Mouse (Mus musculus) forebrain, postnatal 0 days (tissue): ENCODE measurements around the gene Pkn1. TPM values are rescaled to one million over a fixed set of nuclear protein-coding genes. Genes with fewer than 3 reads are reported as not detected.

Experiments
- ATAC-seq: fragments of 200-750 bp; cut with Nextera tagmentation; 2 replicates; pipeline ENCODE4 v1.8.0; 2017; ENCODE audit warnings: mild to moderate bottlenecking, moderate library complexity
- DNase-seq: peaks from one replicate; pipeline ENCODE4 v3.0.0-alpha.2; 2015
- H3K27ac ChIP-seq: fragments of 300-500 bp; sonication (generic); 2 replicates; pipeline ENCODE4 v1.5.1; 2014; ENCODE audit warnings: low read depth, mild to moderate bottlenecking, antibody characterized with exemption, low read length, moderate library complexity, mixed read lengths
- H3K27me3 ChIP-seq: fragments of 300-500 bp; sonication (generic); 2 replicates; pipeline ENCODE4 v1.6.1; 2014; ENCODE audit warnings: mild to moderate bottlenecking, low read length, mixed read lengths; ENCODE audit not compliant: insufficient read depth
- H3K36me3 ChIP-seq: fragments of 300-500 bp; sonication (generic); 2 replicates; pipeline ENCODE4 v1.6.1; 2014; ENCODE audit warnings: mild to moderate bottlenecking, moderate library complexity; ENCODE audit not compliant: insufficient read depth
- H3K4me1 ChIP-seq: fragments of 300-500 bp; sonication (generic); 2 replicates; pipeline ENCODE4 v1.6.1; 2014; ENCODE audit warnings: antibody characterized with exemption; ENCODE audit not compliant: insufficient read depth
- H3K4me2 ChIP-seq: fragments of 300-500 bp; sonication (generic); 2 replicates; pipeline ENCODE4 v1.6.1; 2014; ENCODE audit warnings: low read depth, mild to moderate bottlenecking, moderate library complexity
- H3K4me3 ChIP-seq: fragments of 300-500 bp; sonication (generic); 2 replicates; pipeline ENCODE4 v1.5.1; 2014; ENCODE audit warnings: low read depth, low read length, mixed read lengths
- H3K9ac ChIP-seq: fragments of 300-500 bp; sonication (generic); 2 replicates; pipeline ENCODE4 v1.6.1; 2014; ENCODE audit warnings: mild to moderate bottlenecking
- H3K9me3 ChIP-seq: fragments of 300-500 bp; sonication (generic); 2 replicates; pipeline ENCODE4 v1.6.1; 2016; ENCODE audit warnings: low read length
- CTCF ChIP-seq: sonication (generic); IDR thresholded peaks from 2 replicates; pipeline ENCODE4 v1.5.1; 2016; ENCODE audit warnings: antibody characterized with exemption, control low read depth, low read depth
- WGBS: fragments of 180-500 bp; shearing (Covaris S2); extraction: QIAGEN DNeasy Blood & Tissue Kit; methylation state at CpG from one replicate; pipeline ENCODE4 v1.1.7; 2014; 5-methylcytosine and 5-hydroxymethylcytosine counted together
- polyA plus RNA-seq: library from polyadenylated mRNA; unstranded; fragments of >200 nt; fragmentation: Nextera tagmentation; extraction: Ambion mirVana; gene quantifications from 2 replicates; pipeline ENCODE4 v1.2.1, GENCODE M21; 2015
- total RNA-seq: library from RNA; depleted of rRNA; stranded (reverse); fragments of >200 nt; gene quantifications from 2 replicates; pipeline ENCODE4 v1.2.3, GENCODE M21; 2014

Pkn1 gene
- total and polyA plus RNA-seq, 2 experiments from 2014 or later: 25.2 to 70.8 TPM

DNA sequence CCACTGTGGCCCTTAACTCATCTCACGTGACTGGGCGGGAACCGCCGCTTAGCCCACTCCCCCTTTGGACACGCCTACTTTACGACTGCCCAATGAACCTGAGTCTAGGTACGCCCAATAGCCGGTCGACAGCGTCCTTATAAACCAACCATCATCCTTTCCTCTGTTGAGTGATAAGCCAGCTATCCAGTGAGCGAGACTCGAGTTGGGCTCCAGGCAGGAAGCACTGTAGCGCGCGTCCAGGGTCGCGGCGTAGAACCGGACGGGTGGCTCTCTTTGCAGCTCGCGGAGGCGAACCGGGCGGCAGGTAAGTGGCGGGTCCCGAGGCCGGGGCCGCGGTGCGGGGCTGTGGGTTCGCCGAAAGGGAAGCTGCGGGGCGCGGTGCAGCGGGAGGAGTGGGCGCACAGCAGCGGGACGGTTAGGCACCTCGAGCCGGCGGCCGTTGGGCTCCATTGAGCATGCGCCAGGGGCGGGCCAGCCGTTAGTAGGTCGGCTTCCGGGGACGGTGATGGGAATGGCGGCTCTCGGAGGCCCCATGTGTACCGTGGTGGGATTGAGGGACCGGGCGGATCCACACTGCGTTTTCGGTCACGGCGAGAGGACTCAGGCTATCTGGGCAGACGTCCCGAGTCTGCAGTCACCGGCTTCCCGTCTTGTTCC, 16.2 kb upstream of the Pkn1 start, which contains the start of gene Ddx39:
Gene Ddx39, plus strand, starts transcription at position 147 of the 660 bp plus-strand sequence.
- under 1% methylated on average over 63 of the region's 63 CpGs for WGBS
- Histone ChIP-seq H3K36me3 (peaks cover 15% of the 10 kb centered on the region), H3K4me3 (peak within 1 kb of the TSS; percentile 93), H3K9ac (peak within 1 kb of the TSS; percentile 81), H3K4me2 (peak within 1 kb of the TSS; percentile 85), H3K4me1 (peaks cover 12% of the 10 kb centered on the region), H3K9me3 (no peaks in the 10 kb centered on the region), H3K27ac (peak within 1 kb of the TSS; percentile 95), H3K27me3 (no peaks in the 10 kb centered on the region)
- peak; percentile 97 for DNase-seq
- peak; percentile 100 for ATAC-seq
- 0 out of 2 replicates have a peak, but pooled peaks have one; percentile 22 for TF ChIP-seq CTCF

DNA sequence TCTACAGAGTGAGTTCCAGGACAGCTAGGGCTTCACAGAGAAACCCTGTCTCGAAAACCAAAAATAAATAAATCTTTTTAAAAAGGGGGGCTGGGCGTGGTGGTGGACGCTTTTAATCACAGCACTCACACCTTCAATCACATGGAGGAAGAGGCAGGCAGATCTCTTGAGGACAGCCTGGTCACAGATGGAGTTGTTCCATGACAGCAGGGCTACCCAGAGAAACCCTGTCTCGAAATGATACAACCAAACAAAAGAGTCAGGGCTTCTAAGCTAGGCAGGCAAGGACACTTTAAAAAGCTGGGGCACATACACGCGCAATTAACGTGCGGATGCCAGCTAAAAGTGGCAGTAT, 15.7 kb upstream of the Pkn1 start:
- Histone ChIP-seq H3K4me1 (peaks cover 12% of the 10 kb centered on the region), H3K27me3 (no peaks in the 10 kb centered on the region), H3K4me3 (peak overlapping the region; percentile 93), H3K36me3 (peaks cover 10% of the 10 kb centered on the region; the same call in 1 of the 2 replicates), H3K4me2 (peak overlapping the region; percentile 44), H3K9me3 (no peaks in the 10 kb centered on the region), H3K27ac (peak overlapping the region; percentile 95), H3K9ac (no peak overlapping the region)
- DNase-seq (no peak), ATAC-seq (no peak)
- no peak for TF ChIP-seq CTCF
- WGBS: 15% methylated on average over 8 of the region's 8 CpGs

DNA sequence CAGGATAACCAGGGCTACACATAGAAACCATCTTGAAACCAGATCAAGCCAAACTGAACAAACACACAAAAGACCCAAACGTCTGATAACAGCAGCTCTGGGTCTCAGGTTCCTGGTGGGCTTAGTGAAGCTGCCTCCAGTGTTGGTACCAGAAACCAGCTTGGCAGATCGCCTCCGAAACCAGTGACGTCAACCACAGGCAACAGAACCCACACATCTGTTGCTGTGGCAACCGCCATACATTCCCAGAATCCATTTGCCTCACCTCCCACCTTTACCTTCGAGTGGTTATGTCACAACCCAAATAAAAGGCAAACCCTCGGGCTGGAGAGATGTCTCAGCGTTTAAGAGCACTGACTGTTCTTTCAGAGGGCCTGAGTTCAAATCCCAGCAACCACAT, 8.6 kb upstream of the Pkn1 start:
- Histone ChIP-seq H3K9ac (no peak overlapping the region), H3K36me3 (no peaks in the 10 kb centered on the region), H3K4me3 (no peak overlapping the region), H3K27me3 (no peaks in the 10 kb centered on the region), H3K9me3 (no peaks in the 10 kb centered on the region), H3K27ac (no peak overlapping the region), H3K4me2 (no peak overlapping the region), H3K4me1 (no peaks in the 10 kb centered on the region)
- DNase-seq (no peak), ATAC-seq (no peak)
- 78% methylated on average over 8 of the region's 8 CpGs for WGBS
- no peak for TF ChIP-seq CTCF

DNA sequence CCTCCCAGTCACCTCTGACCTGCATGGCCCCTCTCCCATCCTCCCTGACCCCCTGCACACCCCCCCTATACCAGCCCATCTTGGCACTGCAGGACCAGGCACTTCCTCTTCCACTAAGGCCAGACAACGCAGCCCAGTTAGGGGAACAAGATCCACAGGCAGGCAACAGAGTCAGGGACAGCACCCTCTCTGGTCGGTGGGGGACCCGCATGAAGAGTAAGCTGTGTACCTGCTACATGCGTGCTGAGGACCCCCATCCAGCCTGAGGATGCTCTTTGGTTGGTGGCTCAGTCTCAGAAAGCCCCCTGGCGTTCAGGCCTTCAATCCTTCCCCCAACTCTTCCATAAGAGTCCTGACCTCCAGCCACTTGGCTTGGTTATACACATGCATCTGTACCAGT, 7.4 kb upstream of the Pkn1 start:
- H3K4me2 ChIP-seq: no peak overlapping the region
- ATAC-seq (no peak), DNase-seq (no peak)
- H3K4me1 ChIP-seq: no peaks in the 10 kb centered on the region
- no peak for TF ChIP-seq CTCF
- no peaks in the 10 kb centered on the region for H3K36me3 ChIP-seq
- H3K27ac ChIP-seq: no peak overlapping the region
- no peaks in the 10 kb centered on the region for H3K27me3 ChIP-seq
- no peak overlapping the region for H3K9ac ChIP-seq
- no peaks in the 10 kb centered on the region for H3K9me3 ChIP-seq
- WGBS: 72% methylated on average over 5 of the region's 5 CpGs
- no peak overlapping the region for H3K4me3 ChIP-seq

DNA sequence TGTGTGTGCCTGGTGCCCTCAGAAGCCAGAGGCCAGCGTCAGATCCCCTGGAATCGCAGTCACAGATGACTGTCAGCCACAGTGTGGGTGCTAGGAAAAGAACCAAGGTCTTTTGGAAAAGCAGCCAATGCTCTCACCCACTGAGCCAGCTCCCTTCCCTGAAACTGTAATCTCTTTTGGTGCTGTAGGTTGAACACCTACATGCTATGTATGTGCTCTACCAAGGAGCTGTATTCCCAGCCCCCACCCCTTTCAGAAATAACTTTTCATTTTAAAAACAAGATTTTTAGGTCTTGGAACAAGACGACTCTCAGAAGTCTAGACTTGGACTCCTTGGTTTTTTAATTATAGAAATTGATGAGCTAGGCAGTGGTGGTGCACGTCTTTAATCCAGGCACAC, 4.4 kb upstream of the Pkn1 start:
- no peak for TF ChIP-seq CTCF
- Histone ChIP-seq H3K9ac (no peak overlapping the region), H3K27ac (no peak overlapping the region), H3K4me3 (no peak overlapping the region), H3K36me3 (no peaks in the 10 kb centered on the region), H3K4me2 (no peak overlapping the region), H3K4me1 (peaks cover 3% of the 10 kb centered on the region; the same call in 1 of the 2 replicates), H3K27me3 (no peaks in the 10 kb centered on the region), H3K9me3 (no peaks in the 10 kb centered on the region)
- ATAC-seq (no peak), DNase-seq (no peak)
- WGBS: 82% methylated on average over 4 of the region's 4 CpGs

DNA sequence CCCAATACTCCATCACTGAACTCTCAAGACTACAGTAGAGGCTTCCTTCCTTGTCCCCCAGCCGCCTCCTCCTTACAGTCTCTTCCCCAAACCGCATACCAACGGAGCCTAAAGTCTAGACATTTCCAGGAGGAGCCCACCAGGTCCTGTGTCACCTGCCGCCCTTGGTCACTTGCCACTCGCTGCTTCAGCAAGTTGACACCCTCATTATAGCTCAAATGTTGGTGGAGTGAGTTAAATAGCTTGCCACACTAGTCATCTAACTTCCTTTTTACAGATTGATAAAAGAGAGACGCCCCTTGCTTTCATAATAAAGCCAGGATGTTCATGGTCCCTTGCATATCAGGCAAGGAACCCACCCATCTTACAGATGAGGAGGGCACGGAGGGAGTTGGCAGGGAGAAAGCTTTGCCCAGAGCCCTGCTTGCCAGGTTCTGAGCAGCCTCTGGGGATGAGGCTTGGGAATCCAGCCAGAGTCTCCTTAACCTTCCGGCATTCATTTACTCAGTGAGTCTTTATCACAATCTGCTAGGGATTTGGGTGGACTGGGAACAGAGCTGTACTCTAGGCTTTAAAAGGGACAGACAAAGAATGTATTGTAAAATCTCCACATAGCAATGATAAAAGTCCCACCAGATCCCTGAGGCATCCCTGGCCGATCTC, 1.6 kb upstream of the Pkn1 start:
- DNase-seq (no peak), ATAC-seq (no peak)
- H3K27me3 ChIP-seq: no peaks in the 10 kb centered on the region
- H3K4me2 ChIP-seq: no peak overlapping the region
- no peaks in the 10 kb centered on the region for H3K9me3 ChIP-seq
- H3K9ac ChIP-seq: no peak overlapping the region
- no peak overlapping the region for H3K4me3 ChIP-seq
- H3K4me1 ChIP-seq: peaks cover 14% of the 10 kb centered on the region
- TF ChIP-seq CTCF: no peak
- 76% methylated on average over 9 of the region's 9 CpGs for WGBS
- no peak overlapping the region for H3K27ac ChIP-seq
- H3K36me3 ChIP-seq: no peaks in the 10 kb centered on the region

DNA sequence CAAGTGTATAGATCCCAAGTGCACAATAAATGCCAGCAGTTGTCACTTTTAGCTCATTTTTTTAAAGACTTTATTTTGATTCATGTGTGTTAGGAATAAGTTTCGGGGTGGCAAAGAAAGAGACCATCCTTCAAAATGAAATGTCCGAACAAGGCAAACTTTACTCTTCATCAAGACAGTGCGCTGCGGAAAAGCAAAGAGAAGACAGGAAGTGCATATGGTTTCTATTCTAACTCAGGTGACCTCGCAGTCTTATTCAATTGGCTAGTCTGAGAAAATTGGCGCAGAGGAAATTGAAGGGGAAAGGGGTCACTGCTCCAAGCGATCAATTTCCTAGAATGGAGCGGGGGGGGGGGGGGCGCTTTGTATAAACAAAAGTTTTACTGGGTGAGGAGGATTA, 587 bp upstream of the Pkn1 start:
- H3K4me1 ChIP-seq: peaks cover 14% of the 10 kb centered on the region
- H3K4me3 ChIP-seq: peak overlapping the region; percentile 94
- no peaks in the 10 kb centered on the region for H3K36me3 ChIP-seq
- H3K4me2 ChIP-seq: peak overlapping the region; percentile 90
- ATAC-seq (no peak), DNase-seq (no peak)
- peak overlapping the region; percentile 82 for H3K27ac ChIP-seq
- H3K27me3 ChIP-seq: no peaks in the 10 kb centered on the region
- TF ChIP-seq CTCF: no peak
- 51% methylated on average over 9 of the region's 9 CpGs for WGBS
- peak overlapping the region; percentile 91 for H3K9ac ChIP-seq
- H3K9me3 ChIP-seq: no peaks in the 10 kb centered on the region
